Comparison of ENCODE assay signal across 20 mouse cellular contexts in genomic region chr15:99285189-99285535, GRCm38 (mm10). TPM values are rescaled to one million over a fixed set of nuclear protein-coding genes. Genes with fewer than 3 reads are reported as not detected.
A peak's percentile ranks its signal among the peaks of the same experiment; 100 is the strongest.
DNase-seq lines count a peak whose midpoint lies in the region; ATAC-seq and TF ChIP-seq lines count a peak whose summit lies in the region.
"Had no signal": no experiment of that assay in that cellular context is flagged by ENCODE, and none has a peak within 500 bp of the region (broad histone marks: within the 10 kb centered on the region; RNA-seq: fewer than 3 reads in every experiment).

No protein-coding gene starts in this region.

- peak overlapping the region; percentile 27 for H3K4me3 ChIP-seq in heart, embryonic 10.5 days
- H3K4me3 ChIP-seq in lung, postnatal 0 days (ENCODE audit: low read depth, low read length) = no peak overlapping the region
- no peak overlapping the region for H3K4me3 ChIP-seq in lung, adult 2 months (replicated peaks; ENCODE audit: extremely low read depth, low read depth, low read length)
- H3K4me3 ChIP-seq: embryonic facial prominence, embryonic 15.5 days; hindbrain, embryonic 10.5 days; left cerebral cortex, adult 2 months; lung, embryonic 15.5 days; neural tube, embryonic 13.5 days had no signal

- peak; percentile 47; the same call in 1 of the 2 replicates for ATAC-seq in lung, postnatal 0 days
- ATAC-seq in megakaryocyte progenitor cell, adult 5-6 weeks (replicated peaks; ENCODE audit: poor library complexity) = peak; percentile 54
- ATAC-seq: activated CD4-positive, CD25-positive, alpha-beta regulatory T cell, adult 4 months had no signal

- peaks cover 8% of the 10 kb centered on the region; the same call in 1 of the 2 replicates for H3K27me3 ChIP-seq in heart, embryonic 10.5 days (ENCODE audit: insufficient read depth, poor library complexity, severe bottlenecking)
- H3K27me3 ChIP-seq in lung, postnatal 0 days (replicated peaks; ENCODE audit: insufficient read depth, low read length) = no peaks in the 10 kb centered on the region
- H3K27me3 ChIP-seq: embryonic facial prominence, embryonic 15.5 days; lung, embryonic 15.5 days; neural tube, embryonic 13.5 days had no signal

- 32% methylated on average over 8 of the region's 8 CpGs for WGBS in heart, embryonic 10.5 days
- 47% methylated on average over 8 of the region's 8 CpGs for WGBS in lung, postnatal 0 days
- WGBS in lung, adult 2 months = 57% methylated on average over 8 of the region's 8 CpGs

- H3K36me3 ChIP-seq in heart, embryonic 10.5 days = no peaks in the 10 kb centered on the region
- no peaks in the 10 kb centered on the region for H3K36me3 ChIP-seq in lung, postnatal 0 days (ENCODE audit: insufficient read depth, low read length)
- H3K36me3 ChIP-seq: embryonic facial prominence, embryonic 15.5 days; hindbrain, embryonic 10.5 days; lung, embryonic 15.5 days; neural tube, embryonic 13.5 days had no signal

- H3K4me1 ChIP-seq in heart, embryonic 10.5 days = peaks cover 14% of the 10 kb centered on the region
- no peaks in the 10 kb centered on the region for H3K4me1 ChIP-seq in lung, postnatal 0 days (ENCODE audit: insufficient read depth, low read depth, low read length)
- H3K4me1 ChIP-seq in lung, adult 2 months (ENCODE audit: control insufficient read depth, insufficient read depth, low read length) = no peaks in the 10 kb centered on the region
- H3K4me1 ChIP-seq: embryonic facial prominence, embryonic 15.5 days; lung, embryonic 15.5 days; neural tube, embryonic 13.5 days had no signal

- H3K9ac ChIP-seq in lung, postnatal 0 days (replicated peaks; ENCODE audit: low read depth) = no peak overlapping the region
- H3K9ac ChIP-seq: embryonic facial prominence, embryonic 15.5 days; lung, embryonic 15.5 days; neural tube, embryonic 13.5 days had no signal

- no peaks in the 10 kb centered on the region for H3K9me3 ChIP-seq in heart, embryonic 10.5 days
- H3K9me3 ChIP-seq in lung, postnatal 0 days (ENCODE audit: low read length) = no peaks in the 10 kb centered on the region
- H3K9me3 ChIP-seq: embryonic facial prominence, embryonic 15.5 days; hindbrain, embryonic 10.5 days; lung, embryonic 15.5 days; neural tube, embryonic 13.5 days had no signal

- peak overlapping the region; percentile 67 for H3K27ac ChIP-seq in heart, embryonic 10.5 days
- no peak overlapping the region for H3K27ac ChIP-seq in lung, postnatal 0 days (ENCODE audit: low read length)
- H3K27ac ChIP-seq: embryonic facial prominence, embryonic 15.5 days; hindbrain, embryonic 10.5 days; left cerebral cortex, adult 2 months; lung, embryonic 15.5 days; neural tube, embryonic 13.5 days had no signal

- TF ChIP-seq EP300 in lung, postnatal 0 days (IDR thresholded peaks at IDR 0.05) = no peak

- DNase-seq in heart, embryonic 10.5 days (ENCODE audit: low spot score) = peak; percentile 86
- DNase-seq in heart, adult 8-10 months (ENCODE audit: low spot score) = no peak
- DNase-seq in lung, postnatal 0 days (ENCODE audit: low spot score) = no peak
- no peak for DNase-seq in lung, adult 2 months
- DNase-seq in liver = peak; percentile 55
- no peak for DNase-seq in ovary, adult 18-20 months (ENCODE audit: low spot score)
- no peak for DNase-seq in left cerebral cortex, adult 9 months (ENCODE audit: low spot score in 2 of 2)
- DNase-seq: cerebellum, adult 8-10 months; thymus, postnatal 4 days had no signal

- no peak for TF ChIP-seq POLR2A in lung, adult 2 months (IDR thresholded peaks at IDR 0.05; ENCODE audit: borderline replicate concordance, extremely low read depth, low read depth, low read length)

- H3K4me2 ChIP-seq in lung, postnatal 0 days (replicated peaks; ENCODE audit: low read depth, low read length) = no peak overlapping the region
- H3K4me2 ChIP-seq: embryonic facial prominence, embryonic 15.5 days; lung, embryonic 15.5 days; neural tube, embryonic 13.5 days had no signal

- TF ChIP-seq CTCF in lung, postnatal 0 days (IDR thresholded peaks at IDR 0.05) = no peak
- TF ChIP-seq CTCF in lung, adult 2 months (IDR thresholded peaks at IDR 0.05; ENCODE audit: insufficient read depth, low read length) = no peak

RNA-seq across cellular contexts. Expression of gene Prpf40b, which starts 9.7 kb away (rescaled TPM):
- polyA plus RNA-seq in heart, embryonic 10.5 days (2016; fragmentation: Nextera tagmentation; extraction: Ambion mirVana) = 40.0 and 54.7 TPM in 2 replicates
- total RNA-seq in heart, adult 8-10 months (2022) = 10 to 100 TPM; 16.4 to 22.6 (median 20.3) TPM
- 37.1 and 39.9 TPM in 2 replicates for polyA plus RNA-seq in lung, postnatal 0 days (2015; fragmentation: Nextera tagmentation; extraction: Ambion mirVana)
- polyA plus RNA-seq in lung, adult 2 months (2012; rRNA removed) = 68.1 and 76.5 TPM in 2 replicates
- total RNA-seq in megakaryocyte progenitor cell, adult 5-6 weeks (2015) = 7.8 and 11.0 TPM in 2 replicates
- 8.1 and 10.3 TPM in 2 replicates for total RNA-seq in megakaryocyte progenitor cell, adult 5-6 weeks (2017)

RNA-seq across cellular contexts. Expression of gene Fam186b, which starts 10.5 kb away (rescaled TPM):
- 0.19 and 0.37 TPM in 2 replicates for polyA plus RNA-seq in heart, embryonic 10.5 days (2016; fragmentation: Nextera tagmentation; extraction: Ambion mirVana)
- under 1 TPM in 1 of 4 experiments, not detected in 3; 0.56 TPM for total RNA-seq in heart, adult 8-10 months (2022)
- polyA plus RNA-seq in lung, postnatal 0 days (2015; fragmentation: Nextera tagmentation; extraction: Ambion mirVana) = 0.07 TPM in 1 of 2 replicates, not detected in the other
- 0.05 TPM in 1 of 2 replicates, not detected in the other for polyA plus RNA-seq in lung, adult 2 months (2012; rRNA removed)
- total RNA-seq in megakaryocyte progenitor cell, adult 5-6 weeks (2015) = not detected in 2 replicates
- not detected in 2 replicates for total RNA-seq in megakaryocyte progenitor cell, adult 5-6 weeks (2017)
- total RNA-seq: gastrocnemius, adult 8-10 months; monocyte, adult 5-6 weeks had no signal
- polyA plus RNA-seq: heart, embryonic 14.5 days; limb, embryonic 11.5 days had no signal

RNA-seq across cellular contexts. Expression of gene Mcrs1, which starts 33.4 kb away (rescaled TPM):
- polyA plus RNA-seq in heart, embryonic 10.5 days (2016; fragmentation: Nextera tagmentation; extraction: Ambion mirVana) = 174 and 196 TPM in 2 replicates
- 10 to 100 TPM; 39.9 to 47.1 (median 44.3) TPM for total RNA-seq in heart, adult 8-10 months (2022)
- 96.9 and 102 TPM in 2 replicates for polyA plus RNA-seq in lung, postnatal 0 days (2015; fragmentation: Nextera tagmentation; extraction: Ambion mirVana)
- 59.2 and 65.6 TPM in 2 replicates for polyA plus RNA-seq in lung, adult 2 months (2012; rRNA removed)
- 37.8 and 41.4 TPM in 2 replicates for total RNA-seq in megakaryocyte progenitor cell, adult 5-6 weeks (2015)
- total RNA-seq in megakaryocyte progenitor cell, adult 5-6 weeks (2017) = 28.2 and 39.7 TPM in 2 replicates

Comparison
In these comparisons a context has a peak if more than half of its experiments do, and no peak if none do; other contexts are left out.
1. DNase-seq: peak in heart, embryonic 10.5 days (single experiment) and liver (single experiment); none in heart, adult 8-10 months (single experiment), lung, postnatal 0 days (single experiment), lung, adult 2 months (single experiment), ovary, adult 18-20 months (single experiment) and left cerebral cortex, adult 9 months (0 of 2).